Mouse (Mus musculus) heart, embryonic 14.5 days (tissue): ENCODE data around the gene Mns1. TPM values are rescaled to one million over a fixed set of nuclear protein-coding genes. Genes with fewer than 3 reads are reported as not detected.

Experiments
- ATAC-seq: fragments of 200-750 bp; cut with Nextera tagmentation; 2 replicates; pipeline ENCODE4 v1.8.0; 2017; ENCODE audit warnings: low read depth, moderate TSS enrichment; ENCODE audit not compliant: insufficient number of reproducible peaks, insufficient read depth, low FRiP score
- H3K27ac ChIP-seq, 2 experiments: fragments of 200-500 bp in 1 of 2; fragments of 300-500 bp in 1 of 2; sonication (generic) in 1 of 2; replicated peaks in 1 of 2; 2 replicates each; pipeline ENCODE4 v1.5.1; 2012 to 2014; ENCODE audit warnings: low read depth in 2 of 2, low read length in 2 of 2, control low read depth in 1 of 2, mild to moderate bottlenecking in 1 of 2, mixed read lengths in 1 of 2; ENCODE audit not compliant: control insufficient read depth in 1 of 2, insufficient read depth in 1 of 2
- H3K27me3 ChIP-seq: fragments of 300-500 bp; sonication (generic); 2 replicates; pipeline ENCODE4 v1.6.1; 2014; ENCODE audit warnings: mild to moderate bottlenecking, low read length, control low read depth; ENCODE audit not compliant: control insufficient read depth, insufficient read depth
- H3K36me3 ChIP-seq: fragments of 300-500 bp; sonication (generic); 2 replicates; pipeline ENCODE4 v1.6.1; 2014; ENCODE audit warnings: mild to moderate bottlenecking, control low read depth, low read length, mixed read lengths; ENCODE audit not compliant: control insufficient read depth, insufficient read depth
- H3K4me1 ChIP-seq, 2 experiments: fragments of 200-500 bp in 1 of 2; fragments of 300-500 bp in 1 of 2; sonication (generic) in 1 of 2; 2 replicates each; pipeline ENCODE4 v1.6.1; 2012 to 2014; ENCODE audit warnings: low read length in 2 of 2, control low read depth in 1 of 2, mixed read lengths in 1 of 2; ENCODE audit not compliant: control insufficient read depth in 2 of 2, insufficient read depth in 2 of 2
- H3K4me2 ChIP-seq: fragments of 300-500 bp; sonication (generic); 2 replicates; pipeline ENCODE4 v1.6.1; 2014; ENCODE audit warnings: mild to moderate bottlenecking, low read length
- H3K4me3 ChIP-seq, 2 experiments: fragments of 200-500 bp in 1 of 2; fragments of 300-500 bp in 1 of 2; sonication (generic) in 1 of 2; 2 replicates each; pipeline ENCODE4 v1.5.1; 2012 to 2014; ENCODE audit warnings: low read length in 2 of 2, mild to moderate bottlenecking in 2 of 2, control low read depth in 1 of 2, low read depth in 1 of 2, moderate library complexity in 1 of 2; ENCODE audit not compliant: control insufficient read depth in 1 of 2, insufficient read depth in 1 of 2
- H3K9ac ChIP-seq: fragments of 300-500 bp; sonication (generic); 2 replicates; pipeline ENCODE4 v1.6.1; 2014; ENCODE audit warnings: mild to moderate bottlenecking, low read length
- H3K9me3 ChIP-seq: fragments of 300-500 bp; sonication (generic); 2 replicates; pipeline ENCODE4 v1.6.1; 2016; ENCODE audit warnings: low read length, control low read depth; ENCODE audit not compliant: control insufficient read depth
- WGBS: fragments of 180-500 bp; shearing (Covaris S2); extraction: QIAGEN DNeasy Blood & Tissue Kit; methylation state at CpG from one replicate; pipeline ENCODE4 v1.1.7; 2014; 5-methylcytosine and 5-hydroxymethylcytosine counted together
- microRNA-seq: library from miRNA; unstranded; fragments of <30 nt; microRNA quantifications from one replicate; pipeline ENCODE4, GENCODE M21; 2016
- polyA plus RNA-seq: library from polyadenylated mRNA; unstranded; fragments of >200 nt; fragmentation: Nextera tagmentation; extraction: Ambion mirVana; gene quantifications from 2 replicates; pipeline ENCODE4 v1.2.1, GENCODE M21; 2014

Gene Mns1
- polyA plus RNA-seq, 1 experiment from 2014 or later, result 11.6 TPM

DNA sequence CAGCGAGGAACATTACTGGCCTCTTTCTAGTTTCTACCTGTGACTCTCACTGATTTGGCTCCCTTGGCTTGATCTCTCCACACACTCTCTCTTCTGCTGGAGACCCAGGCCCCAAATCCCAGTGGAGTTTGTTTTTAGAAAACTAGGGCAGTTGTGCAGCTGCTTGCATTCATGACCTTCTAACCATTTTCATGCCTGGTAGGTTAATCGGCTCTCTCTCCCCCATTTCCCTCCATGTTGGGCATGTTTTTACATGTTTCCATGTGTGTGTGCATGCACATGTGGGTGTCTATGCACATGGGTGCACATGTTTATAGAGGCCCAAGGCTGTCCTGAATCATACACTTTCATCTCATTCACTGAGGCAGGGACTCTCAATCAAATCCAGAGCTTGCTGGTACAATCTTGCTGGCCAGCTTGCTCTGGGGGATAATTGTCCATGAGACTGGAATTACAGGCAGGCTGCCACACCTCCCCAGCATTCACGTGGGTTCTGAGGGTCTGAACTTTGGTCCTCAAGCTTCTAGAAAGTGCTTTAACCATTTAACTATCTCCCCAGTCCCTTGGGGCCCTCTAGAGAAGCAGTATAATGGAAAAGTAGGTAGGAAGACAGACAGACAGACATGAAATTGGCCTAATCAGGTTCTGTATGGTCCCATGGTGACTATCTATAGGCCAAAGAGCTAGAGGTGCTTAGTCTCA lies 56.3 kb downstream of the Mns1 start:
- Histone ChIP-seq H3K4me2 (no peak overlapping the region), H3K9me3 (no peaks in the 10 kb centered on the region), H3K4me1 (peaks cover 0 to 3% of the 10 kb centered on the region in 2 experiments; a peak in 1 of 4 replicates), H3K36me3 (no peaks in the 10 kb centered on the region), H3K9ac (no peak overlapping the region), H3K4me3 (no peak overlapping the region), H3K27ac (no peak overlapping the region), H3K27me3 (no peaks in the 10 kb centered on the region)
- 80% methylated on average over 3 of the region's 3 CpGs for WGBS
- no peak for ATAC-seq

DNA sequence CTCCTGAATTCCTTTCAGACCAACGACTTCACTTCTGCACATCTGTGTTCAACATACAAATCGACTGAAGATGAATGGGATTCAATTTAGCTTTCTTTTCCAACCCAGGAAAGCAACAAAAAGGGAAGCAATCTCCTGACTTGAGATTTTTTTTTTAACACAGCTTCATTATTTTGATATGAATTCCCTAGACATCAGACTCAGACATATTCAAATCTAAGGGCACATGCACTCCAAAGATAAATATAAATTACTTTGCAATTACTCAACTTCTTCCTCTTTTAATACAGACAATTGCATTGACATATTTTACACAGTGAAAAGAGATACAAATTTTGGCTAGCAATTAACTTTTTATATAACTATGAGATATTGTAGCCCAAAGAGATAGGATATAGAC lies 58.9 kb downstream of the Mns1 start:
- WGBS, result 68% methylated on average over 2 of the region's 2 CpGs
- Histone ChIP-seq H3K27ac (no peak overlapping the region), H3K36me3 (no peaks in the 10 kb centered on the region), H3K27me3 (no peaks in the 10 kb centered on the region), H3K4me3 (no peak overlapping the region), H3K9me3 (no peaks in the 10 kb centered on the region), H3K4me2 (no peak overlapping the region), H3K4me1 (peaks cover 0 to 3% of the 10 kb centered on the region in 2 experiments; a peak in 1 of 4 replicates), H3K9ac (no peak overlapping the region)
- ATAC-seq, result no peak

DNA sequence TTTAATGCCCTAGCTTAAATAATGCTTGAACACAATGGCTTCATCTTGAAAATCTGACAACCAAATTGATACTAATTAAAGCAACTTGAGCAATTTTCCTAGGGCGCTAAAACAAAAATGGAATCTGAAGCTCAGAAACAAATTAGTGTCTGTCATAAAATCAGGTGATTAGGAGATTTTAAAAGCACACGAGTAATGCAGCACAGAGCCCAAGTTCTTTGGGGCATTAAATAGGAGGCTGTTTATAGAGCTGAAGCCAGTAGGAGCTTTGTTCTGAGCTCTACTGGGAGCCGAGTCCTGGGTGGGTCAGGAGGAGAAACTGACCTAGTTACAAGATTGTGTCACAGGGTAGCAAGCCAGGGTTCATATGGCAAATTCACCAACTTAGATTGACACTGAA lies 59.4 kb downstream of the Mns1 start:
- H3K4me3 ChIP-seq, result no peak overlapping the region
- H3K4me1 ChIP-seq, result peaks cover 0 to 3% of the 10 kb centered on the region in 2 experiments; a peak in 1 of 4 replicates
- WGBS, result 83% methylated on average over 3 of the region's 3 CpGs
- no peak for ATAC-seq
- H3K36me3 ChIP-seq, result no peaks in the 10 kb centered on the region
- no peaks in the 10 kb centered on the region for H3K9me3 ChIP-seq
- no peak overlapping the region for H3K4me2 ChIP-seq
- no peak overlapping the region for H3K9ac ChIP-seq
- no peaks in the 10 kb centered on the region for H3K27me3 ChIP-seq
- H3K27ac ChIP-seq, result no peak overlapping the region

Small RNA genes lying within 50 kb of the gene (microRNA-seq; reads per million reads assigned to microRNA genes)
- gene Gm28010, result not detected

Other genes with a start within 250 kb of the Mns1 start
- 29.2 and 31.8 TPM in 2 replicates for gene Zfp280d, start 163.2 kb upstream of the Mns1 start, polyA plus RNA-seq
- 15.3 and 22.8 TPM in 2 replicates for gene Tex9, start 54.2 kb downstream of the Mns1 start, polyA plus RNA-seq
- gene Rfx7, start 94.2 kb downstream of the Mns1 start, polyA plus RNA-seq, result 10.7 TPM in 2 replicates
- 612 and 625 TPM in 2 replicates for gene Nedd4, start 224.3 kb downstream of the Mns1 start, polyA plus RNA-seq